Mouse (Mus musculus) megakaryocyte progenitor cell, adult 5-6 weeks (primary cell): ENCODE results near the gene Ankrd65. TPM values are rescaled to one million over a fixed set of nuclear protein-coding genes. Genes with fewer than 3 reads are reported as not detected.

Experiments
- ATAC-seq: replicated peaks from 2 replicates; pipeline ENCODE4 v1.8.0; 2016; ENCODE audit warnings: mild to moderate bottlenecking, moderate TSS enrichment, inconsistent platforms; ENCODE audit not compliant: poor library complexity
- total RNA-seq, 2 experiments: library from RNA; stranded (forward) in 1 of 2; stranded (reverse) in 1 of 2; fragments of 157-497, 149-512 nt in 1 of 2; fragments of 200-1000 nt in 1 of 2; gene quantifications; 2 replicates each; pipeline versions ENCODE4 v1.2.3 to v1.2.4; 2015 to 2017

The Ankrd65 gene
- total RNA-seq, 2 experiments from 2014 or later: not detected

DNA sequence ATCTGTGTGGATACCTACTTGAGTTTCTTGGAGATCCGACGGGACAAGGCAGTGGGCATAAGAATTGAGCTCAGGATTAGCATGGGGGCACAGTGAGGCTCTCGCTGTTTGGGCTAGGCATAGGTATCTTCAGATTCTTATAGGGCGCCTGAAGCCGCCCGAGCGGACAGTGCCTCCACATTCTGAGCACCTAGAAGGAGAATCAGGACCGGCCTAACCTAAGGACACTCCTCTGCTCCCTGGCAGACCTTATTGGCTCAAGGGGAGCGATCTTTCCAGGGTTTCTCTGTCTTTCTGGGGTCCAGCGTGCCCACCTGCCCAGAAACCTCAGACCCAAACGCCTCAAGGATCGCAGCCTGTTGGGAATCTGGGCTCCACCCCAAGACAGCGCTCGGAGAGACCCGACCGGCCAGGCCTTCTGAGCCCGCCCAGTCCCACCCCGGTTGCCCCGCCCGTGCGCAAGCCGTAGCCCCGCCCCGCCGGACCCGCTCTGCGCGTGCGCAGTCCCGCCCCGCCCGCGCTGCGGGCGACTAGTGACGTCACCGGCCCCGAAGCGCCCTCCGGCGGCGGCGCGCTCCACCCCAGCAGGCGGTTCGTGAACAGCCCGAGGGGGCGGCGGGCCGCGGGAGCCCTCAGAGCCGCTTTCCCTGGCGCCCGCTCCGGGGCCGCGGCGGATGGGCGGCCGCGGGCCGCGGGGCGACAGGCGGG, 56.8 kb downstream of the Ankrd65 start, which contains the start of gene Dvl1:
Dvl1 (plus strand) TSS at position 532 of the 708 bp plus-strand sequence.
- peak; percentile 68 for ATAC-seq

DNA sequence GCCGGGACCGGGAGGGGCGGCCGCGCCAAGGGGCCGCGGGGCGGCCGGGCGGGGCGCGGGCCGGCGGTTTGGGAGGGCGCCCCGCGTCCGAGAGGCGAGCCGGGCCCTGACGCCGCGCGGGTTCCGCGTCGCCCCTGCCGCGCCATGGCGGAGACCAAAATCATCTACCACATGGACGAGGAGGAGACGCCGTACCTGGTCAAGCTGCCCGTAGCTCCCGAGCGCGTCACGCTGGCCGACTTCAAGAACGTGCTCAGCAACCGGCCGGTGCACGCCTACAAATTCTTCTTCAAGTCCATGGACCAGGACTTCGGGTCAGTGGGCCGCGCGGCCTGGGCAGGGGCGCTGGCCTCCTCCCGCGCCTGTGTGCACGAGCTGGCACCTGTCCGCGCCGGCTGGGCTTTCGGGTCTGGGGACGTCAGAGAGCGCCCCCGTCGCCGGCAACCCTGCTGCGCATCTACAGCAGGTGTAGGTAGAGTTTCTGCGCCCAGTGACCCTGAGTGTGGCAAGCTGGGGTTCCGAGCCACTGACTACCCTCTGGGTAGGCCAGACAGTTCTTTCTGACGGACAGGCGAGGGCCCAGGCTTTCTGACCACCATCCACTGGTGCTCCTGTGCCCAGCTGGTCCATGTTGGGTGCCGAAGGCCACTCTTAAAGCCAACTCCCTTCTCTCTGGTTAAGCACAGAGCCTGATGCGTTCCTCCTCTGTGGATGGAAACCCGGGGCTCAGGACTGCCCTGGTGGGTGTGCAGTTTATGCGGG, 57.5 kb downstream of the Ankrd65 start:
- peak; percentile 21; the same call in 1 of the 2 replicates for ATAC-seq

DNA sequence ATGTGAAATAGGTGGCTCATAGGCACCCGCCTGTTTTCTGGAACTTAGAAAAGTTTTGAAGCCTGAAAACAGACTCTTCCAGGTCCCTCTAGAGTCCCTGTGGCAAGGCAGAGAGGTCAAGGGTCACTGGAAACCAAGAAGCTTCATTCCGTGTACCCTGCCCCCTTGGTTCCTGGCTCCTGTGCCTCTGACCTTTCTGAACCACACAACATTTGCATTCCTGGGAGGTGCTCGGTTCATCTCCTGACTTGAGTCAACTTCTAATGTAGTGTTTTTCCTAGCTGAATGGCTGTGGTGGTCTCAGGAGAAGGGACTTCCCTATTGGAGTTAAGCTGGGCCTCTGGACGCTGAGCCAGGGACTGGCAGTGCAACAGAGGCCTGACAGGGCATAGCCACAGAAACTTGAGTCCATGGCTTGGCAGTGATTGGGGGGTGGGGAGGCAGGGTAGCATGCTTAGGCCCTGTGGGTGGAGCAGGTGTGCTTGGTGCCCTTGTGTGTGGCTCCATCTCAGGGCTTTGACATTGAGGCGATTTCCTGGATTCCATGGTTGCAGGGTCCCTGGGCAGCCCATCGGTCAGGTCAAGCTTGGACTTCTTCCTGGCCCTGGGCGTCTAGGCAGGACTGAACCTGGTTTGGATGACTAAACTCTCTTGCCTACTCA, 58.3 kb downstream of the Ankrd65 start:
- no peak for ATAC-seq

Other genes starting within 250 kb of the Ankrd65 start
- gene Nadk, start 228.1 kb upstream of the Ankrd65 start, total RNA-seq (2015): 78.5 and 79.7 TPM in 2 replicates
- gene Nadk, start 228.1 kb upstream of the Ankrd65 start, total RNA-seq (2017): 71.3 and 72.4 TPM in 2 replicates
- 16.8 and 20.2 TPM in 2 replicates for gene Slc35e2, start 189.0 kb upstream of the Ankrd65 start, total RNA-seq (2015)
- gene Slc35e2, start 189.0 kb upstream of the Ankrd65 start, total RNA-seq (2017): 8.9 and 11.0 TPM in 2 replicates
- gene Cdk11b, start 165.6 kb upstream of the Ankrd65 start, total RNA-seq (2015): 34.5 and 39.3 TPM in 2 replicates
- gene Cdk11b, start 165.6 kb upstream of the Ankrd65 start, total RNA-seq (2017): 50.7 and 56.0 TPM in 2 replicates
- gene Gm10563, start 145.0 kb upstream of the Ankrd65 start, total RNA-seq (2015): not detected in 2 replicates
- gene Gm10563, start 145.0 kb upstream of the Ankrd65 start, total RNA-seq (2017): not detected in 2 replicates
- gene Mmp23, start 137.1 kb upstream of the Ankrd65 start, total RNA-seq (2015): 0.12 and 0.20 TPM in 2 replicates
- gene Mmp23, start 137.1 kb upstream of the Ankrd65 start, total RNA-seq (2017): not detected in 2 replicates
- 3.1 and 3.6 TPM in 2 replicates for gene Mib2, start 121.2 kb upstream of the Ankrd65 start, total RNA-seq (2015)
- gene Mib2, start 121.2 kb upstream of the Ankrd65 start, total RNA-seq (2017): 19.7 and 24.5 TPM in 2 replicates
- gene Fndc10, start 96.1 kb upstream of the Ankrd65 start, total RNA-seq (2015): 2.2 and 2.4 TPM in 2 replicates
- 1.6 and 2.6 TPM in 2 replicates for gene Fndc10, start 96.1 kb upstream of the Ankrd65 start, total RNA-seq (2017)
- gene Ssu72, start 85.6 kb upstream of the Ankrd65 start, total RNA-seq (2015): 90.2 and 93.9 TPM in 2 replicates
- 101 and 105 TPM in 2 replicates for gene Ssu72, start 85.6 kb upstream of the Ankrd65 start, total RNA-seq (2017)
- 0.37 and 0.44 TPM in 2 replicates for gene Tmem240, start 55.6 kb upstream of the Ankrd65 start, total RNA-seq (2015)
- gene Tmem240, start 55.6 kb upstream of the Ankrd65 start, total RNA-seq (2017): 0.04 and 0.57 TPM in 2 replicates
- gene Atad3a, start 29.3 kb upstream of the Ankrd65 start, total RNA-seq (2015): 57.0 and 58.9 TPM in 2 replicates
- gene Atad3a, start 29.3 kb upstream of the Ankrd65 start, total RNA-seq (2017): 69.8 and 90.6 TPM in 2 replicates
- 0.22 and 0.37 TPM in 2 replicates for gene Vwa1, start 15.7 kb upstream of the Ankrd65 start, total RNA-seq (2015)
- 0.24 and 0.42 TPM in 2 replicates for gene Vwa1, start 15.7 kb upstream of the Ankrd65 start, total RNA-seq (2017)
- gene Tmem88b, start 4.6 kb upstream of the Ankrd65 start, total RNA-seq (2015): not detected in 2 replicates
- gene Tmem88b, start 4.6 kb upstream of the Ankrd65 start, total RNA-seq (2017): not detected in 2 replicates
- gene Mrpl20, start 12.4 kb downstream of the Ankrd65 start, total RNA-seq (2015): 203 and 210 TPM in 2 replicates
- gene Mrpl20, start 12.4 kb downstream of the Ankrd65 start, total RNA-seq (2017): 70.0 and 102 TPM in 2 replicates
- 54.0 and 63.6 TPM in 2 replicates for gene Ccnl2, start 22.1 kb downstream of the Ankrd65 start, total RNA-seq (2015)
- 80.8 and 88.0 TPM in 2 replicates for gene Ccnl2, start 22.1 kb downstream of the Ankrd65 start, total RNA-seq (2017)
- gene Aurkaip1, start 40.8 kb downstream of the Ankrd65 start, total RNA-seq (2015): 107 and 111 TPM in 2 replicates
- gene Aurkaip1, start 40.8 kb downstream of the Ankrd65 start, total RNA-seq (2017): 128 and 137 TPM in 2 replicates
- not detected in 2 replicates for gene Mxra8, start 49.2 kb downstream of the Ankrd65 start, total RNA-seq (2015)
- gene Mxra8, start 49.2 kb downstream of the Ankrd65 start, total RNA-seq (2017): not detected in 2 replicates
- gene Dvl1, start 57.0 kb downstream of the Ankrd65 start, total RNA-seq (2015): 9.6 and 9.9 TPM in 2 replicates
- gene Dvl1, start 57.0 kb downstream of the Ankrd65 start, total RNA-seq (2017): 12.8 and 13.0 TPM in 2 replicates
- gene Tas1r3, start 72.9 kb downstream of the Ankrd65 start, total RNA-seq (2015): 0.07 and 0.10 TPM in 2 replicates
- 0.17 TPM in 2 replicates for gene Tas1r3, start 72.9 kb downstream of the Ankrd65 start, total RNA-seq (2017)
- gene Cptp, start 79.0 kb downstream of the Ankrd65 start, total RNA-seq (2015): 7.6 and 7.8 TPM in 2 replicates
- gene Cptp, start 79.0 kb downstream of the Ankrd65 start, total RNA-seq (2017): 8.8 and 9.2 TPM in 2 replicates
- gene Ints11, start 79.1 kb downstream of the Ankrd65 start, total RNA-seq (2015): 26.8 and 47.5 TPM in 2 replicates
- gene Ints11, start 79.1 kb downstream of the Ankrd65 start, total RNA-seq (2017): 28.5 and 35.9 TPM in 2 replicates
- 18.7 and 22.5 TPM in 2 replicates for gene Pusl1, start 101.3 kb downstream of the Ankrd65 start, total RNA-seq (2015)
- 19.3 and 33.7 TPM in 2 replicates for gene Pusl1, start 101.3 kb downstream of the Ankrd65 start, total RNA-seq (2017)
- 7.9 and 8.3 TPM in 2 replicates for gene Acap3, start 101.4 kb downstream of the Ankrd65 start, total RNA-seq (2015)
- 6.2 and 6.7 TPM in 2 replicates for gene Acap3, start 101.4 kb downstream of the Ankrd65 start, total RNA-seq (2017)
- gene Ube2j2, start 153.4 kb downstream of the Ankrd65 start, total RNA-seq (2015): 60.5 and 84.8 TPM in 2 replicates
- 97.5 and 98.7 TPM in 2 replicates for gene Ube2j2, start 153.4 kb downstream of the Ankrd65 start, total RNA-seq (2017)
- 105 and 126 TPM in 2 replicates for gene C1qtnf12, start 171.9 kb downstream of the Ankrd65 start, total RNA-seq (2015)
- 30.6 and 39.6 TPM in 2 replicates for gene C1qtnf12, start 171.9 kb downstream of the Ankrd65 start, total RNA-seq (2017)
- 10.5 and 10.6 TPM in 2 replicates for gene B3galt6, start 202.2 kb downstream of the Ankrd65 start, total RNA-seq (2015)
- 11.4 and 12.9 TPM in 2 replicates for gene B3galt6, start 202.2 kb downstream of the Ankrd65 start, total RNA-seq (2017)
- gene Sdf4, start 202.4 kb downstream of the Ankrd65 start, total RNA-seq (2015): 52.6 and 54.4 TPM in 2 replicates
- gene Sdf4, start 202.4 kb downstream of the Ankrd65 start, total RNA-seq (2017): 188 and 205 TPM in 2 replicates
- gene Tnfrsf4, start 223.4 kb downstream of the Ankrd65 start, total RNA-seq (2015): 1.6 and 2.0 TPM in 2 replicates
- 0.37 and 0.57 TPM in 2 replicates for gene Tnfrsf4, start 223.4 kb downstream of the Ankrd65 start, total RNA-seq (2017)
- 0.76 and 4.5 TPM in 2 replicates for gene Tnfrsf18, start 235.7 kb downstream of the Ankrd65 start, total RNA-seq (2015)
- 1.9 and 2.0 TPM in 2 replicates for gene Tnfrsf18, start 235.7 kb downstream of the Ankrd65 start, total RNA-seq (2017)